Mouse (Mus musculus): ENCODE measurements at regions not wholly inside any gene's neighbourhood (a gene's known extent, or its start where the extent isn't known, plus 50 kb on each side); places are given as distances from the start of the nearest gene placed in this dataset.

GRCm38 (mm10) chr16:31601278-31601677 is 62.0 kb upstream of the Dlg1 start:
- DNase-seq: no peak

GRCm38 (mm10) chr16:31603185-31603584 is 60.1 kb upstream of the Dlg1 start:
- no peak for DNase-seq

- DNase-seq: peak; percentile 67
Observed at GRCm38 (mm10) chr16:31606389-31607177, 56.7 kb upstream of the Dlg1 start.

DNA sequence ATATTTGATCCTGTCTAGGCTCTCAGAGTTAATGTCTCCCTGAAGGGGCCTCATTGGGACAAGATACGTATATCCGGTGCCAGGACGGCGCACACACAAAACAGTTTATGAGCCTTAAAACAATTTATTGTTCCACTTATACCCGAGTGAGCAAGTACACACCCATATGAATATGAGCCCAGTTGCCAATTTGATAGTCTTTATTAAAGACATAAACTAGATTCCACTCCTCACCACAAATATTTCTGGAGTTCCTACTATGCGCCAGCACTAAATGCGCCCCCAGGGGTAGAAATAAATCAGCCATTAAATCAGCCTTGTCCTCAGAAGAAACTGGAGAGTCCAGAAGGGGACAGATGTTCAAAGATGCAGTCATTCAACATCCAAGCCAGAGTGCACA is 54.3 kb upstream of the Dlg1 start:
- no peak for DNase-seq

- peak; percentile 52 for DNase-seq
Observed at GRCm38 (mm10) chr16:31609394-31610172, 53.7 kb upstream of the Dlg1 start.
